Mouse (Mus musculus) kidney, postnatal 0 days (tissue): Measurements from ENCODE around the gene Tbk1. TPM values are rescaled to one million over a fixed set of nuclear protein-coding genes. Genes with fewer than 3 reads are reported as not detected.

Experiments
- ATAC-seq: fragments of 200-750 bp; cut with Nextera tagmentation; replicated peaks from 2 replicates; pipeline ENCODE4 v1.8.0; 2017; ENCODE audit warnings: low read depth, moderate number of reproducible peaks, moderate TSS enrichment, moderate library complexity; ENCODE audit not compliant: low FRiP score
- DNase-seq: peaks from one replicate; pipeline ENCODE4 v3.0.0-alpha.2; 2016; ENCODE audit warnings: low spot score
- H3K27ac ChIP-seq: fragments of 300-500 bp; sonication (generic); 2 replicates; pipeline ENCODE4 v1.5.1; 2014; ENCODE audit warnings: mild to moderate bottlenecking
- H3K27me3 ChIP-seq: fragments of 300-500 bp; sonication (generic); 2 replicates; pipeline ENCODE4 v1.6.1; 2014; ENCODE audit warnings: low read length, mixed read lengths; ENCODE audit not compliant: insufficient read depth
- H3K36me3 ChIP-seq: fragments of 300-500 bp; sonication (generic); 2 replicates; pipeline ENCODE4 v1.6.1; 2014; ENCODE audit warnings: low read length, mixed read lengths; ENCODE audit not compliant: insufficient read depth
- H3K4me1 ChIP-seq: fragments of 300-500 bp; sonication (generic); replicated peaks from 2 replicates; pipeline ENCODE4 v1.6.1; 2014; ENCODE audit warnings: antibody characterized with exemption, low read length, mixed read lengths; ENCODE audit not compliant: insufficient read depth
- H3K4me2 ChIP-seq: fragments of 300-500 bp; sonication (generic); 2 replicates; pipeline ENCODE4 v1.6.1; 2014; ENCODE audit warnings: mild to moderate bottlenecking, low read length, moderate library complexity, mixed read lengths
- H3K4me3 ChIP-seq: fragments of 300-500 bp; sonication (generic); replicated peaks from 2 replicates; pipeline ENCODE4 v1.5.1; 2014; ENCODE audit warnings: low read depth, low read length
- H3K9ac ChIP-seq: fragments of 300-500 bp; sonication (generic); 2 replicates; pipeline ENCODE4 v1.6.1; 2014; ENCODE audit warnings: low read depth, low read length
- H3K9me3 ChIP-seq: fragments of 300-500 bp; sonication (generic); replicated peaks from 2 replicates; pipeline ENCODE4 v1.6.1; 2016; ENCODE audit warnings: low read length, inconsistent platforms, mixed read lengths
- CTCF ChIP-seq: IDR thresholded peaks from 2 replicates; pipeline ENCODE4 v1.5.1; 2016; ENCODE audit warnings: antibody characterized with exemption, low read depth, mild to moderate bottlenecking, moderate library complexity
- WGBS: fragments of 180-500 bp; shearing (Covaris S2); extraction: QIAGEN DNeasy Blood & Tissue Kit; methylation state at CpG from one replicate; pipeline ENCODE4 v1.1.7; 2014; 5-methylcytosine and 5-hydroxymethylcytosine counted together
- polyA plus RNA-seq: library from polyadenylated mRNA; unstranded; fragments of >200 nt; fragmentation: Nextera tagmentation; extraction: Ambion mirVana; gene quantifications from 2 replicates; pipeline ENCODE4 v1.2.1, GENCODE M21; 2015

Gene Tbk1
- polyA plus RNA-seq, 1 experiment from 2014 or later, result 26.5 TPM

- H3K9me3 ChIP-seq, result no peaks in the 10 kb centered on the region
- peak; percentile 43 for TF ChIP-seq CTCF
- H3K4me2 ChIP-seq, result no peak overlapping the region
- no peak for DNase-seq
- no peak overlapping the region for H3K27ac ChIP-seq
- H3K4me3 ChIP-seq, result no peak overlapping the region
- peaks cover 66% of the 10 kb centered on the region for H3K36me3 ChIP-seq
- H3K4me1 ChIP-seq, result no peaks in the 10 kb centered on the region
- 77% methylated on average over 6 of the region's 6 CpGs for WGBS
- ATAC-seq, result no peak
- no peak overlapping the region for H3K9ac ChIP-seq
- no peaks in the 10 kb centered on the region for H3K27me3 ChIP-seq
These were observed 30.3 kb downstream of the Tbk1 start for GRCm38 (mm10) chr10:121556263-121556662.

- ATAC-seq (no peak), DNase-seq (no peak)
- Histone ChIP-seq H3K27me3 (no peaks in the 10 kb centered on the region), H3K27ac (no peak overlapping the region), H3K36me3 (peaks cover 48% of the 10 kb centered on the region), H3K4me3 (no peak overlapping the region), H3K4me2 (no peak overlapping the region), H3K9ac (no peak overlapping the region), H3K4me1 (no peaks in the 10 kb centered on the region), H3K9me3 (no peaks in the 10 kb centered on the region)
- 69% methylated on average over 9 of the region's 9 CpGs for WGBS
- TF ChIP-seq CTCF, result no peak
These were observed 36.3 kb downstream of the Tbk1 start for GRCm38 (mm10) chr10:121550334-121550733.

GRCm38 (mm10) chr10:121549670-121550069 lies 36.9 kb downstream of the Tbk1 start:
- Histone ChIP-seq H3K36me3 (peaks cover 41% of the 10 kb centered on the region), H3K9ac (no peak overlapping the region), H3K4me1 (no peaks in the 10 kb centered on the region), H3K4me3 (no peak overlapping the region), H3K27me3 (no peaks in the 10 kb centered on the region), H3K27ac (no peak overlapping the region), H3K4me2 (no peak overlapping the region), H3K9me3 (no peaks in the 10 kb centered on the region)
- ATAC-seq, result no peak
- TF ChIP-seq CTCF, result no peak
- 88% methylated on average over 5 of the region's 5 CpGs for WGBS
- no peak for DNase-seq

GRCm38 (mm10) chr10:121547162-121547561 lies 39.4 kb downstream of the Tbk1 start:
- Histone ChIP-seq H3K4me3 (no peak overlapping the region), H3K27ac (no peak overlapping the region), H3K36me3 (peaks cover 21% of the 10 kb centered on the region), H3K27me3 (no peaks in the 10 kb centered on the region), H3K4me2 (no peak overlapping the region), H3K9ac (no peak overlapping the region), H3K4me1 (no peaks in the 10 kb centered on the region), H3K9me3 (no peaks in the 10 kb centered on the region)
- WGBS, result 75% methylated on average over 6 of the region's 6 CpGs
- ATAC-seq, result no peak
- TF ChIP-seq CTCF, result no peak
- no peak for DNase-seq

DNA sequence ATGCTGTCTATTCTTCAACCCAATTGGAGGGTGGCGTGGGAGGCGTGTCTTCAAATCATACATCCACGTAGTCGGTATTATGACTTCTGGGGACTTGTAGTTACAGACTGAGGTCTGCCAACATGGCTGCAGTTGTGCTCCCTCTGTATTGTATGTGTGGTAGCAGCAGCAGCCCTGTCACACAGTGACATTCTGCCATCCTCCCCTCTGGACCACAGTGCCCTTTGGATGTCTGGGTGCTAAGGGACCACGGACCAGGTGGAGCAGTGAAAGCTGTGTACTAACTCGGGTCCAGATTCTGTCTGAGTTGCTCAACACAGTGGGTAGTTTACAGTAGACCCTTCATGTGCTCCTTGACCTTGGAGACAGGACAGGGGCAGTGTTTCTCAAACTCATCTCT lies 43.0 kb downstream of the Tbk1 start:
- no peak for TF ChIP-seq CTCF
- H3K4me2 ChIP-seq, result no peak overlapping the region
- WGBS, result 94% methylated on average over 6 of the region's 6 CpGs
- no peak overlapping the region for H3K27ac ChIP-seq
- H3K4me3 ChIP-seq, result no peak overlapping the region
- H3K9ac ChIP-seq, result no peak overlapping the region
- ATAC-seq, result no peak
- 0 out of 2 replicates have a peak, but pooled peaks cover 3% of the 10 kb centered on the region for H3K36me3 ChIP-seq
- no peaks in the 10 kb centered on the region for H3K27me3 ChIP-seq
- H3K9me3 ChIP-seq, result no peaks in the 10 kb centered on the region
- H3K4me1 ChIP-seq, result no peaks in the 10 kb centered on the region
- no peak for DNase-seq

DNA sequence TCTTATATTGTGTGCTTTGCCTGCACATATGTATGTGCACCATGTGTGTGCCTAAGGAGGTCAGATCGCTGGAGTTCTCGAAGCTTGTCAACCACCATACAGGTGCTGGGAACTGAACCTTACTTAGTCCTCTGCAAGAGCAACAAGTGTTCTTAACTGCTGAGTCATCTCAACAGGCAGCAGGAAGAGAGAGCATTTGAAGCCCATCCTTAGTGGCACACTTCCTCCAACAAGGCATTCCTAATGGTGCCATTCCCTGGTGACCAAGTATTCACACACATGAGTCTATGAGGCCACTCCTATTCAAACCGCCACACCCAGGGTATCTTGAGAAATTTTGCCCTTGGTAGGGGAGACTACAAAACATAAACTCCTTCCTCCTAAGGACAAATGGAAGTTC lies 44.4 kb downstream of the Tbk1 start:
- no peak overlapping the region for H3K4me3 ChIP-seq
- no peaks in the 10 kb centered on the region for H3K36me3 ChIP-seq
- DNase-seq (no peak), ATAC-seq (no peak)
- no peaks in the 10 kb centered on the region for H3K27me3 ChIP-seq
- H3K4me1 ChIP-seq, result no peaks in the 10 kb centered on the region
- H3K27ac ChIP-seq, result no peak overlapping the region
- WGBS, result 94% methylated on average over 3 of the region's 3 CpGs
- H3K4me2 ChIP-seq, result no peak overlapping the region
- TF ChIP-seq CTCF, result no peak
- no peak overlapping the region for H3K9ac ChIP-seq
- no peaks in the 10 kb centered on the region for H3K9me3 ChIP-seq

DNA sequence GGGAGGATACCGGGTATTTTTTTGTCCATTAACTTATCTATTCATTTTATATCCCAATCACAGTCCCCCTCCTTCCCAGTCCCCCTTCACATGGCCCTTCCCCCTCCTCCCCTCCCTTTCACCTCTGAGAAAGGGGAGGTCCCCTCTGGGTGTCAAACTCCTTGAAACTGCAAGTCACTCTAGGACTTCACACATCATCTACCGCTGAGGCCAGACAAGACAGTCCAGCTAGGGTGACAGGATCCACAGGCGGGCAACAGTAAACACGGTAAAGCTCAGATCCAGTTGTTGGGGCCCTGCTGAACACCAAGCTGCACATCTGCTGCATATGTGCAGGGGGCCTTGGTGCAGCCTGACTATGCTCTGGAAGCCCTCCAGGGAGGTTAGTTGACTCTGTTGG lies 51.6 kb downstream of the Tbk1 start:
- TF ChIP-seq CTCF, result no peak
- Histone ChIP-seq H3K4me1 (no peaks in the 10 kb centered on the region), H3K9me3 (no peaks in the 10 kb centered on the region), H3K27me3 (0 out of 2 replicates have a peak, but pooled peaks cover 3% of the 10 kb centered on the region), H3K9ac (no peak overlapping the region), H3K4me2 (no peak overlapping the region), H3K36me3 (no peaks in the 10 kb centered on the region), H3K27ac (no peak overlapping the region), H3K4me3 (no peak overlapping the region)
- ATAC-seq (no peak), DNase-seq (no peak)
- WGBS, result 40% methylated on average over 4 of the region's 4 CpGs
